Mouse (Mus musculus): ENCODE measurements at regions not wholly inside any gene's neighbourhood (a gene's known extent, or its start where the extent isn't known, plus 50 kb on each side); places are given as distances from the start of the nearest gene placed in this dataset.

DNA sequence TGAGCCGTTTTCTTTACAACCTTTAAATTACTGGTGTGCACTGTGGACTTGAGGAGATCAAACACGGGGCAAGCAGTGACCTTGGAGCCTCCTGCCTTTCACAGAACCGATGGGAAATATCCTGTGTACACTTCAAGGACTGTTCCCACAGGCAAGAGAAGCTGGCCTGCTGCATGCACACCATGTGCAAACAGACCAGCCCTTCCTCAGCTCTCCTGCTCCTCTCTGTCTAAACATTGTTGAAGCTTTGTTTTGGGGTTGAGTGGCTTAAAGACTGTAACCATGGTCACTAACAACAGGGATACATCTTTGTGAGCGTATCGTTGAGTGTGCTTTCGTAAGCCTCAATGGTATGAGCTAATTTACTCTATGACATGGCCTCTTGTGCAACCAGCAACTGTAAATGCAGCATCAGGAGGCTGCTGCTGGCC lies 50.2 kb upstream of the Agps start:
- TF ChIP-seq CTCF (IDR thresholded peaks at IDR 0.05; ENCODE audit: control insufficient read depth, insufficient read depth, insufficient replicate concordance, low read depth, low read length) (no peak), POLR2A (IDR thresholded peaks at IDR 0.05; ENCODE audit: control insufficient read depth, low read depth, low read length) (no peak)
